Mouse (Mus musculus): ENCODE measurements at regions not wholly inside any gene's neighbourhood (a gene's known extent, or its start where the extent isn't known, plus 50 kb on each side); places are given as distances from the start of the nearest gene placed in this dataset.

- no peak for DNase-seq
These were observed 301.1 kb downstream of the Irs2 start for GRCm38 (mm10) chr8:10707122-10707521.

DNA sequence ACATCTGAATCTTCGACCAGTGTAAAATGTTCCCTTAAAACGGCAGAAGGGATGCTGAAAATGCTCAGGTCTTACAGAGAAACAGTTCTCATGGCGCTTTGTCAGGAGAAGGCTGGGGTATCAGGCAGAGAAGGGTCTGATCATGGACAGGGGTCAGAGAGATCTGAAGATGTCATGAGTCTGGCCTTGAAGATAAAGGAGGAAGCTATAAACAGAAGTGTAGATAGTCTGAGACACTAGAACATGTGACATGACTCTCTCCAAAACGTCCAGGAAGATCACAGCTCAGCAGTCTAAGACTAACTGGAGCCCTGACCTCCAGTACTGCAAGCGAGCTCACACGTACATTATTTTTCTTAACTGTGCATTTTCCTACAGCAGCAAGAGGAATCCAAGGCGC is 302.3 kb downstream of the Irs2 start:
- no peak for DNase-seq

DNA sequence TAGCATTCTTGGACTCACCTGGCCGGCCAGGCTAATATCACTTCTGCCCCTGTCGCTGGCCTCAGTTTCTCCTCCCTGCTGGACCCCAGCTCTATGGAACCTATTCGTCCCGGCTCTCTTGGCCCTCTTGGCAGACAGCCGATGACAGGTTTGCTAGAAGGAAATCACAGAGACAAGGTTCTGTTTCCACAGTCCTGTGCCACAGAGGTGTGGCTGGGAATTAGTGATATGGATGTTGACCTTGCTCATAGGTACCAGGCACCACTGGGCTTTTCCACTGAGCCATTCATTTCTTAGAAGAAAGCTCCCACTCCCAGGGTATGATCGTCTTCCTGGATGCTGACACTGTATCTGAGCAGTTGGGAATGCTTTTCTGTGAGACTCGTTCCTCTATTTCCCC is 305.5 kb downstream of the Irs2 start:
- DNase-seq, result no peak

GRCm38 (mm10) chr8:10702248-10702647 is 306.0 kb downstream of the Irs2 start:
- DNase-seq, result no peak

DNA sequence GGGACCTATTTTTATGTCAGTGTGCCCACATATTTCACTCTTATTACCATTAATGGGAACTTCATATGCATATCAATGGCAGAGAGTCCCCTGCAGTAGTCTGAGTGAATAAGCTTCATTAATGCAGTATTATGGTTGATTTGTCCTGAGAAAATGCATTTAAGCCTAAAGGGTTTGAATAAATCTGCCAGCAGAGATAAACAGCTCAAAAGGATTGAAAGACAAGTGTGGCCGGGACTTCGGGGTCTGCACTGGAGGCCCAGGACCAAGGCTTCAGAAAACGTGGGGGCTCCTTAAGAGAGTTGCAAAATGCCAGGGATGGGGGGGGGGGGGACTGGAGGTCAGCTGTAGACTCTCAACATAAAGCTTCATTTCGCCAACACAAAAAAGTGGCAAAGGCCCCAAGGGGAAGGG is 306.6 kb downstream of the Irs2 start:
- DNase-seq, result no peak

- no peak for DNase-seq
These were observed 307.0 kb downstream of the Irs2 start for GRCm38 (mm10) chr8:10701226-10701625.

DNA sequence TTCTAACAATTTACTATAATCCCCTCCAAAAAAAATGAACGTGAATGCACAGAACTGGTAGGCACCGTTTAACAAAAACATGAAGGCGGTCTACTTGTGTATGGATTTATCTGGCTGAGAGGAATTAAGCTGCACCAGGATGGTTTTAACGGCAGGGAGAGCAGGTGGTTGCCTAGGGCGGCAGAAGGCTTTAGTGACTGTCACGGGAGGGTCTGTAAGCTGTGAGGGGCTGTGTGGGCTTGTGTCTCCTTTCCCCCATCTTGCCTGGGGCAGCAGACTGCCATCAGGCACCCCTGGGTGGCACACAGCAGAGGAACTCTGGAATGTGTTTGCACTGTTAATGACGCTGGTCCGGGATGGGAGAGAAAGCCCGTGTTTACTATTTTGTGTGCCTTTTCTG is 308.6 kb downstream of the Irs2 start:
- DNase-seq, result no peak

GRCm38 (mm10) chr8:10695181-10695580 is 313.1 kb downstream of the Irs2 start:
- no peak for DNase-seq

DNA sequence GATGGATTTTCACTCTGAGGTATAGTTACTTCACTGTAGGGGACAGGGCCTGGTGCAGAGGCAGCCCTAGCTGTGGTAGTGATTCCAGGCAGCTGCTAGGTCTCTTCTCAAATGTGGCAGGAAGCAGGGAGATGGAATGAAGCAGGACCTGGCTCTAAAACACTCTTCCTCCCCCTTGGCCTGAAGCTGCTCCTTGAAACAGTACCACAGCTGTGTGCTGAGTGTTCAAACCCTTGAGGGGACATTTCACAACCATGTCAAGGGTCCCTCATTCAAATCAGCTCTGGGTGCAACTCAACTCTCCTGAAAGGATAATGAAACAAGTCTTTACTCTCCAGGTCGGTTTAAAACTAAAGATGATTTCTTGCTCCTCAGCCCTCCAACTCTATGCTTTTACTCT is 317.6 kb downstream of the Irs2 start:
- DNase-seq, result no peak

DNA sequence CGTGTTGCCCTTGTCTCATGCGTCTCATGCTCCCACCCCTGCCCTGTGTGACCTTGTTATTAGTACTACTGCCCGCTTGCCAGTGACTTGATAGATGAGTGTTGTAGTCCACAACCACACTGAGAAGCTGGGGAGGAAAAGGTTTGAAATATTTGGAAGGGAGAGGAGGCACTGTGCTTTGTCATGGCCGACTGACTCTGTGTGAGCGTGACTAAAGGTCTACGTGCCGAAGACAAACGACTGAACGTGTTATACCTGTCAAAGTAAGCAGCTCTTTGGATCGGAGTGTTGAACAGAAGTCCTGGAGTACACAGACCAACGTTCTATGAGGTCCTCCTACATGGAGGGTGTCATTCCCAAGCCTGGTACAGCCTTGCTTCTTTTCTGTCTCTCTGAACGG is 318.4 kb downstream of the Irs2 start:
- DNase-seq, result no peak

DNA sequence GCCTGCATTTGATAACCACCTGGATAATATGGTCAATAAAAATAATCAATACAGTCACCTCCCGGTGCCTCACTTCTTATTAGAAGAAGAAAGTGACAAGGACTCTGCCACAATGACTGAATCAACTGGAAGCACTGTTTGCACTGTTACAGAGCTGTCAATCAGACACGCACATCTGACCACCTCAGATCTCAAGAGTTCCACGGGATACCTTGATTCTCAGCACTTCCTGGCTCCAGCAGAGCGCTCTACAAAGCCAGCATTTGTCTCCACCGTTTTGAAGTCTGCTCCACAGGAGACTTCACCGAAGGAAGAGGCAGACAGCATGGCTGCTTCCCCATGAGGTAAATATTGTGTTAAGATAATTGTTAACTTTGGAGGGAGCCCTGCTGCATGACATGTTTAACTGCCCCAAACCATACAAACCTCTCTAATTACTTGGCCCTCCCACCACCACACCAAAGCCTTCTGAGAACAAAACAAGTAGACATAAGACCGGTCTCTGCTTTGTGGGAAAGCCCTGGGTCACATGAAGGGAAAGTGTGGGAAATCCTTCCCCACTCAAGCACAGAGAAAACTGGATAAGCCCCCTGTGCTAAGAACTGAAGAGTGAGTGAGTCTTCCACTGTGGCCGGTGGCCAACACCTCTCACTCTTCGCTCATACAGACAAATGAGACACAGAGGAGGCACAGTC is 320.2 kb downstream of the Irs2 start:
- DNase-seq, result no peak
